9 mouse cellular contexts compared by ENCODE assay signal in the genomic region with DNA sequence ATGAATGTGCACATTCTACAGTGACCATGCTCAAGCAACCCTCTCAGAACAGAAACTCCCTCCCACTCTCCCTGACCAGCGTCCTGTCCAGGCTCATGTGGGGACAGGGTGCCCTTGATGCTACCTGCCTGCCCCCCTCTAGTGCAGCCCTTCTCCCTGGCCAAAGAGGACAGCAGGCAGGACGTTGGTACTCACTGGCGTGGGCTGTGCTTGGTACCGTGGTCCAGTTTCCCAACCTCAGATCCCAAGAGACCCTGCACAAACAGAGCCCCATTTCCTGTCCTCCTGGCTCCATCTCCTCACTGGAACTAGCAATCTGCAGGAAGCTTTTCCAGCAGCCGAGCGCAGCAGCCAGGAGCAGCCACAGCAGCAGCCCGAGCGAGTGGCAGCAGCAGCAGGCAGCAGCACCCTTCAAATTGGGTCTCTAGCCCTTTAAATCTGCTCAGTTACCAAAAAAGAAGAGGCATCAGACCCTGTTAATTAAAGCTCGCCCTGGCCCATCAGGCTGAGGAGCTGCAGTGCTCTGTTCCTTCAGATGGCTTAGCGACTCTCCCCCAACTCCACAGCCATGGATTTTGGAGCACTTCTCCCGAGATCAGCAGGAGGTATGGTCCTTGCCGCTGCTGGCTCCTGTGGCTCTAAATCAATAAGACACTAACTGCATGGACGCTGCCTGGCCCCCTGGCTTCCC. TPM values are rescaled to one million over a fixed set of nuclear protein-coding genes. Genes with fewer than 3 reads are reported as not detected.
A peak's percentile ranks its signal among the peaks of the same experiment; 100 is the strongest.
DNase-seq lines count a peak whose midpoint lies in the region; ATAC-seq and TF ChIP-seq lines count a peak whose summit lies in the region.
"Had no signal": no experiment of that assay in that cellular context is flagged by ENCODE, and none has a peak within 500 bp of the region (broad histone marks: within the 10 kb centered on the region; RNA-seq: fewer than 3 reads in every experiment).

Gene A330070K13Rik (minus strand): TSS at position 410 of the 691 bp plus-strand sequence.

- H3K9ac ChIP-seq in forebrain, embryonic 13.5 days: peak within 1 kb of the TSS; percentile 35
- no peak within 1 kb of the TSS for H3K9ac ChIP-seq in limb, embryonic 14.5 days (ENCODE audit: low read depth, low read length, severe bottlenecking)
- H3K9ac ChIP-seq in liver, postnatal 0 days (replicated peaks): no peak within 1 kb of the TSS

- peak within 1 kb of the TSS; percentile 75 for H3K4me3 ChIP-seq in cerebellum, adult 2 months (replicated peaks; ENCODE audit: insufficient read depth, low read depth, low read length)
- H3K4me3 ChIP-seq in forebrain, embryonic 13.5 days: no peak within 1 kb of the TSS
- H3K4me3 ChIP-seq in limb, embryonic 14.5 days (replicated peaks; ENCODE audit: low read length): peak within 1 kb of the TSS; percentile 14
- no peak within 1 kb of the TSS for H3K4me3 ChIP-seq in liver, postnatal 0 days (ENCODE audit: low read depth, low read length)

- WGBS in cerebellum, adult 2 months: 2% methylated on average over 13 of the region's 13 CpGs
- WGBS in forebrain, embryonic 13.5 days: 11% methylated on average over 13 of the region's 13 CpGs
- WGBS in limb, embryonic 14.5 days: 9% methylated on average over 13 of the region's 13 CpGs
- 9% methylated on average over 13 of the region's 13 CpGs for WGBS in liver, postnatal 0 days (ENCODE audit: insufficient replicate concordance)

- H3K4me1 ChIP-seq in cerebellum, adult 2 months (ENCODE audit: control insufficient read depth, insufficient read depth, low read length): peaks cover 45% of the 10 kb centered on the region
- H3K4me1 ChIP-seq in forebrain, embryonic 13.5 days: peaks cover 7% of the 10 kb centered on the region
- H3K4me1 ChIP-seq in limb, embryonic 14.5 days (ENCODE audit: control insufficient read depth, insufficient read depth, low read length): no peaks in the 10 kb centered on the region; the same call in none of the 2 replicates
- H3K4me1 ChIP-seq in liver, postnatal 0 days (ENCODE audit: insufficient read depth): no peaks in the 10 kb centered on the region

- peak; percentile 42; the same call in 1 of the 2 replicates for TF ChIP-seq POLR2A in cerebellum, adult 2 months (IDR thresholded peaks at IDR 0.05; ENCODE audit: borderline replicate concordance, insufficient read depth, low read length)
- no peak for TF ChIP-seq POLR2A in limb, embryonic 14.5 days (IDR thresholded peaks at IDR 0.05; ENCODE audit: borderline replicate concordance, extremely low read depth, insufficient read depth, insufficient read length)

- peak; percentile 58 to 68 for DNase-seq in cerebellum, adult 2 months
- DNase-seq in cerebellum, adult 11 months: no peak
- DNase-seq in 3134 (ENCODE audit: extremely low read depth, insufficient read length, low spot score) (peak; percentile 21), MN1 (ENCODE audit: low spot score) (no peak)
- no peak for DNase-seq in limb, embryonic 14.5 days (ENCODE audit: low spot score)
- no peak for DNase-seq in B cell, adult 2 months
- no peak for DNase-seq in liver, postnatal 0 days

- peak within 1 kb of the TSS; percentile 85 for H3K27ac ChIP-seq in cerebellum, adult 2 months (ENCODE audit: insufficient read depth, low read length)
- no peak within 1 kb of the TSS for H3K27ac ChIP-seq in forebrain, embryonic 13.5 days
- H3K27ac ChIP-seq in limb, embryonic 14.5 days (replicated peaks; ENCODE audit: low read depth, low read length): no peak within 1 kb of the TSS
- H3K27ac ChIP-seq in liver, postnatal 0 days (ENCODE audit: low read depth): no peak within 1 kb of the TSS

- H3K9me3 ChIP-seq in forebrain, embryonic 13.5 days (replicated peaks): no peaks in the 10 kb centered on the region
- no peaks in the 10 kb centered on the region for H3K9me3 ChIP-seq in limb, embryonic 14.5 days (ENCODE audit: control insufficient read depth, low read length)
- H3K9me3 ChIP-seq in liver, postnatal 0 days (ENCODE audit: low read length): no peaks in the 10 kb centered on the region

- no peak for ATAC-seq in forebrain, embryonic 13.5 days
- ATAC-seq in limb, embryonic 14.5 days (ENCODE audit: low FRiP score, low read depth): no peak
- ATAC-seq in liver, postnatal 0 days: no peak

- TF ChIP-seq EP300 in liver, postnatal 0 days (IDR thresholded peaks at IDR 0.05; ENCODE audit: low read depth): no peak

- H3K27me3 ChIP-seq in cerebellum, adult 2 months (ENCODE audit: control insufficient read depth, insufficient read depth, low read length): no peaks in the 10 kb centered on the region
- H3K27me3 ChIP-seq in forebrain, embryonic 13.5 days: no peaks in the 10 kb centered on the region
- H3K27me3 ChIP-seq in limb, embryonic 14.5 days (ENCODE audit: control insufficient read depth, insufficient read depth, low read length): no peaks in the 10 kb centered on the region
- no peaks in the 10 kb centered on the region for H3K27me3 ChIP-seq in liver, postnatal 0 days (ENCODE audit: insufficient read depth, low read length)

- H3K4me2 ChIP-seq in forebrain, embryonic 13.5 days: peak within 1 kb of the TSS; percentile 47
- peak within 1 kb of the TSS; percentile 39 for H3K4me2 ChIP-seq in limb, embryonic 14.5 days (replicated peaks; ENCODE audit: low read depth, low read length, severe bottlenecking)
- no peak within 1 kb of the TSS for H3K4me2 ChIP-seq in liver, postnatal 0 days (ENCODE audit: low read depth, low read length)

- TF ChIP-seq CTCF in cerebellum, adult 2 months (IDR thresholded peaks at IDR 0.05; ENCODE audit: borderline replicate concordance, insufficient read depth, low read depth, low read length): no peak
- no peak for TF ChIP-seq CTCF in liver, postnatal 0 days (IDR thresholded peaks at IDR 0.05; ENCODE audit: low read depth)

- no peaks in the 10 kb centered on the region for H3K36me3 ChIP-seq in forebrain, embryonic 13.5 days (ENCODE audit: poor library complexity, severe bottlenecking)
- no peaks in the 10 kb centered on the region for H3K36me3 ChIP-seq in limb, embryonic 14.5 days (ENCODE audit: control insufficient read depth, insufficient read depth, low read length)
- no peaks in the 10 kb centered on the region for H3K36me3 ChIP-seq in liver, postnatal 0 days (replicated peaks; ENCODE audit: insufficient read depth, low read length)

RNA-seq across cellular contexts. Expression of gene A330070K13Rik, which starts in this region (rescaled TPM):
- 1.4 and 1.8 TPM in 2 replicates for polyA plus RNA-seq in cerebellum, adult 2 months (2012; rRNA removed)
- not detected in 2 replicates for polyA plus RNA-seq in forebrain, embryonic 13.5 days (2015; fragmentation: Nextera tagmentation; extraction: Ambion mirVana)
- polyA plus RNA-seq in limb, embryonic 14.5 days (2012; rRNA removed): not detected in 2 replicates
- 0.52 TPM in 1 of 2 replicates, not detected in the other for polyA plus RNA-seq in limb, embryonic 14.5 days (2014; fragmentation: Nextera tagmentation; extraction: Ambion mirVana)
- polyA plus RNA-seq in liver, postnatal 0 days (2015; fragmentation: Nextera tagmentation; extraction: Ambion mirVana): not detected in 2 replicates
- polyA plus RNA-seq: liver, embryonic 16.5 days had no signal

Comparison
In these comparisons a context has a peak if more than half of its experiments do, and no peak if none do; other contexts are left out.
1. DNase-seq: peak in cerebellum, adult 2 months (2 of 2) and 3134 (single experiment); none in cerebellum, adult 11 months (single experiment), limb, embryonic 14.5 days (single experiment), MN1 (single experiment), B cell, adult 2 months (0 of 2) and liver, postnatal 0 days (single experiment).
2. H3K4me3 ChIP-seq: peak in cerebellum, adult 2 months (single experiment) and limb, embryonic 14.5 days (single experiment); none in forebrain, embryonic 13.5 days (single experiment) and liver, postnatal 0 days (single experiment).